Mouse (Mus musculus) heart, embryonic 12.5 days (tissue): ENCODE measurements at regions not wholly inside any gene's neighbourhood (a gene's known extent, or its start where the extent isn't known, plus 50 kb on each side); places are given as distances from the start of the nearest gene placed in this dataset.

Source experiments
- ATAC-seq: fragments of 200-750 bp; cut with Nextera tagmentation; 2 replicates; pipeline ENCODE4 v1.8.0; 2017; ENCODE audit warnings: moderate TSS enrichment, moderate library complexity; ENCODE audit not compliant: insufficient number of reproducible peaks, low FRiP score
- H3K27ac ChIP-seq: fragments of 300-500 bp; sonication (generic); 2 replicates; pipeline ENCODE4 v1.5.1; 2016; ENCODE audit warnings: mild to moderate bottlenecking, moderate library complexity; ENCODE audit not compliant: poor library complexity, severe bottlenecking
- H3K27me3 ChIP-seq: fragments of 300-500 bp; sonication (generic); replicated peaks from 2 replicates; pipeline ENCODE4 v1.6.1; 2016; ENCODE audit warnings: mild to moderate bottlenecking, moderate library complexity
- H3K36me3 ChIP-seq: fragments of 300-500 bp; sonication (generic); 2 replicates; pipeline ENCODE4 v1.6.1; 2016; ENCODE audit warnings: mild to moderate bottlenecking, moderate library complexity
- H3K4me1 ChIP-seq: fragments of 300-500 bp; sonication (generic); replicated peaks from 2 replicates; pipeline ENCODE4 v1.6.1; 2016; ENCODE audit warnings: mild to moderate bottlenecking
- H3K4me2 ChIP-seq: fragments of 300-500 bp; sonication (generic); 2 replicates; pipeline ENCODE4 v1.6.1; 2016; ENCODE audit warnings: mild to moderate bottlenecking, moderate library complexity
- H3K4me3 ChIP-seq: fragments of 300-500 bp; sonication (generic); 2 replicates; pipeline ENCODE4 v1.5.1; 2016; ENCODE audit warnings: mild to moderate bottlenecking
- H3K9ac ChIP-seq: fragments of 300-500 bp; sonication (generic); 2 replicates; pipeline ENCODE4 v1.6.1; 2016; ENCODE audit warnings: mild to moderate bottlenecking, moderate library complexity
- H3K9me3 ChIP-seq: fragments of 300-500 bp; sonication (generic); replicated peaks from 2 replicates; pipeline ENCODE4 v1.6.1; 2016; ENCODE audit warnings: mild to moderate bottlenecking, moderate library complexity
- WGBS: fragments of 180-500 bp; shearing (Covaris S2); methylation state at CpG from one replicate; pipeline ENCODE4 v1.1.7; 2016; 5-methylcytosine and 5-hydroxymethylcytosine counted together

- Histone ChIP-seq H3K9ac (no peak overlapping the region), H3K4me1 (no peaks in the 10 kb centered on the region), H3K27ac (no peak overlapping the region), H3K36me3 (no peaks in the 10 kb centered on the region), H3K4me3 (no peak overlapping the region), H3K27me3 (no peaks in the 10 kb centered on the region), H3K4me2 (no peak overlapping the region), H3K9me3 (no peaks in the 10 kb centered on the region)
- 82% methylated on average over 14 of the region's 14 CpGs for WGBS
- ATAC-seq: no peak
Measured at GRCm38 (mm10) chr2:171733965-171734633, 309.2 kb downstream of the Cbln4 start.

GRCm38 (mm10) chr2:171719269-171719668 lies 324.0 kb downstream of the Cbln4 start:
- Histone ChIP-seq H3K27me3 (no peaks in the 10 kb centered on the region), H3K27ac (no peak overlapping the region), H3K4me3 (no peak overlapping the region), H3K4me2 (no peak overlapping the region), H3K9me3 (0 out of 2 replicates have a peak, but pooled peaks cover 3% of the 10 kb centered on the region), H3K4me1 (no peaks in the 10 kb centered on the region), H3K9ac (no peak overlapping the region), H3K36me3 (no peaks in the 10 kb centered on the region)
- no peak for ATAC-seq
- WGBS: 61% methylated on average over 5 of the region's 5 CpGs

GRCm38 (mm10) chr2:171718855-171719254 lies 324.4 kb downstream of the Cbln4 start:
- no peak for ATAC-seq

GRCm38 (mm10) chr2:171712816-171713570 lies 330.3 kb downstream of the Cbln4 start:
- ATAC-seq: no peak
- Histone ChIP-seq H3K9ac (no peak overlapping the region), H3K27me3 (no peaks in the 10 kb centered on the region), H3K4me1 (no peaks in the 10 kb centered on the region), H3K4me3 (no peak overlapping the region), H3K9me3 (no peaks in the 10 kb centered on the region), H3K4me2 (no peak overlapping the region), H3K27ac (no peak overlapping the region), H3K36me3 (no peaks in the 10 kb centered on the region)
- 78% methylated on average over 11 of the region's 11 CpGs for WGBS

More at GRCm38 (mm10) chr2:171718855-171719254, 324.4 kb downstream of the Cbln4 start:
- H3K36me3 ChIP-seq: no peaks in the 10 kb centered on the region
- H3K4me3 ChIP-seq: no peak overlapping the region
- no peak overlapping the region for H3K9ac ChIP-seq
- H3K27me3 ChIP-seq: no peaks in the 10 kb centered on the region
- no peaks in the 10 kb centered on the region for H3K9me3 ChIP-seq
- H3K4me2 ChIP-seq: no peak overlapping the region
- H3K27ac ChIP-seq: no peak overlapping the region
- 75% methylated on average over 5 of the region's 5 CpGs for WGBS
- H3K4me1 ChIP-seq: no peaks in the 10 kb centered on the region

- Histone ChIP-seq H3K4me2 (no peak overlapping the region), H3K4me3 (no peak overlapping the region), H3K4me1 (peaks cover 10% of the 10 kb centered on the region; the same call in 1 of the 2 replicates), H3K9me3 (no peaks in the 10 kb centered on the region), H3K27me3 (no peaks in the 10 kb centered on the region), H3K9ac (no peak overlapping the region), H3K27ac (no peak overlapping the region), H3K36me3 (no peaks in the 10 kb centered on the region)
- 75% methylated on average over 5 of the region's 5 CpGs for WGBS
- ATAC-seq: no peak
Measured at GRCm38 (mm10) chr2:171693526-171693925, 349.7 kb downstream of the Cbln4 start.

GRCm38 (mm10) chr2:171690781-171691180 lies 352.5 kb downstream of the Cbln4 start:
- ATAC-seq: no peak
- Histone ChIP-seq H3K27me3 (no peaks in the 10 kb centered on the region), H3K4me1 (peaks cover 10% of the 10 kb centered on the region; the same call in 1 of the 2 replicates), H3K9ac (no peak overlapping the region), H3K9me3 (no peaks in the 10 kb centered on the region), H3K27ac (no peak overlapping the region), H3K4me2 (no peak overlapping the region), H3K36me3 (no peaks in the 10 kb centered on the region), H3K4me3 (no peak overlapping the region)
- 20% methylated on average over 4 of the region's 4 CpGs for WGBS

GRCm38 (mm10) chr2:171689102-171689501 lies 354.2 kb downstream of the Cbln4 start:
- Histone ChIP-seq H3K4me1 (peaks cover 10% of the 10 kb centered on the region; the same call in 1 of the 2 replicates), H3K9ac (no peak overlapping the region), H3K27ac (no peak overlapping the region), H3K4me3 (no peak overlapping the region), H3K27me3 (no peaks in the 10 kb centered on the region), H3K4me2 (no peak overlapping the region), H3K9me3 (no peaks in the 10 kb centered on the region), H3K36me3 (no peaks in the 10 kb centered on the region)
- no peak for ATAC-seq
- 9% methylated on average over 4 of the region's 4 CpGs for WGBS

GRCm38 (mm10) chr2:171677998-171678397 lies 365.3 kb downstream of the Cbln4 start:
- Histone ChIP-seq H3K4me3 (no peak overlapping the region), H3K4me2 (no peak overlapping the region), H3K4me1 (peaks cover 12% of the 10 kb centered on the region; the same call in 1 of the 2 replicates), H3K9ac (no peak overlapping the region), H3K36me3 (no peaks in the 10 kb centered on the region), H3K27ac (no peak overlapping the region), H3K9me3 (no peaks in the 10 kb centered on the region), H3K27me3 (no peaks in the 10 kb centered on the region)
- peak; percentile 81 for ATAC-seq
- 50% methylated on average over 2 of the region's 2 CpGs for WGBS

- H3K4me1 ChIP-seq: peaks cover 12% of the 10 kb centered on the region; the same call in 1 of the 2 replicates
- no peak overlapping the region for H3K4me3 ChIP-seq
- no peaks in the 10 kb centered on the region for H3K9me3 ChIP-seq
- H3K27ac ChIP-seq: no peak overlapping the region
- WGBS: 82% methylated on average over 7 of the region's 7 CpGs
- no peak for ATAC-seq
- no peaks in the 10 kb centered on the region for H3K36me3 ChIP-seq
- no peak overlapping the region for H3K4me2 ChIP-seq
- H3K9ac ChIP-seq: no peak overlapping the region
- no peaks in the 10 kb centered on the region for H3K27me3 ChIP-seq
Measured at GRCm38 (mm10) chr2:171677128-171677527, 366.1 kb downstream of the Cbln4 start.

- 47% methylated on average over 8 of the region's 8 CpGs for WGBS
- Histone ChIP-seq H3K36me3 (no peaks in the 10 kb centered on the region), H3K9ac (no peak overlapping the region), H3K9me3 (no peaks in the 10 kb centered on the region), H3K4me2 (no peak overlapping the region), H3K4me3 (no peak overlapping the region), H3K4me1 (peaks cover 12% of the 10 kb centered on the region; the same call in 1 of the 2 replicates), H3K27me3 (no peaks in the 10 kb centered on the region), H3K27ac (no peak overlapping the region)
- peak; percentile 57 for ATAC-seq
Measured at GRCm38 (mm10) chr2:171676083-171676482, 367.2 kb downstream of the Cbln4 start.

GRCm38 (mm10) chr2:171675411-171675810 lies 367.9 kb downstream of the Cbln4 start:
- Histone ChIP-seq H3K27ac (no peak overlapping the region), H3K4me2 (no peak overlapping the region)
- ATAC-seq: no peak

More at GRCm38 (mm10) chr2:171675411-171675810, 367.9 kb downstream of the Cbln4 start:
- 62% methylated on average over 2 of the region's 2 CpGs for WGBS
- no peaks in the 10 kb centered on the region for H3K27me3 ChIP-seq
- H3K4me1 ChIP-seq: peaks cover 12% of the 10 kb centered on the region; the same call in 1 of the 2 replicates
- H3K4me3 ChIP-seq: no peak overlapping the region
- H3K36me3 ChIP-seq: no peaks in the 10 kb centered on the region
- no peak overlapping the region for H3K9ac ChIP-seq
- H3K9me3 ChIP-seq: no peaks in the 10 kb centered on the region
